Mouse (Mus musculus) CH12.LX (cell line): Measurements from ENCODE around the gene Cnrip1. TPM values are rescaled to one million over a fixed set of nuclear protein-coding genes. Genes with fewer than 3 reads are reported as not detected.

Source experiments
- DNase-seq: peaks from one replicate; pipeline ENCODE4 v3.0.0-alpha.2; 2013; ENCODE audit errors: extremely low read depth
- H3K27ac ChIP-seq: 2 replicates; pipeline ENCODE4 v1.5.1; 2012; ENCODE audit warnings: low read depth, mild to moderate bottlenecking, control low read depth, moderate library complexity; ENCODE audit not compliant: insufficient read depth
- H3K27me3 ChIP-seq: replicated peaks from 2 replicates; pipeline ENCODE3; 2012; ENCODE audit warnings: inconsistent platforms
- H3K36me3 ChIP-seq, 2 experiments: replicated peaks in 1 of 2; 2 replicates each; pipeline versions ENCODE3 to v1.6.1; 2012; ENCODE audit warnings: inconsistent platforms in 1 of 2, low read length in 1 of 2, mild to moderate bottlenecking in 1 of 2, mixed read lengths in 1 of 2, moderate library complexity in 1 of 2; ENCODE audit not compliant: control insufficient read depth in 1 of 2, insufficient read depth in 1 of 2
- H3K4me1 ChIP-seq, 2 experiments: 2 replicates each; pipeline ENCODE4 v1.6.1; 2012; ENCODE audit warnings: inconsistent platforms in 1 of 2, moderate library complexity in 1 of 2; ENCODE audit not compliant: insufficient read depth in 2 of 2, control insufficient read depth in 1 of 2
- H3K4me2 ChIP-seq: 2 replicates; pipeline ENCODE4 v1.6.1; 2012; ENCODE audit warnings: low read depth, mild to moderate bottlenecking, control low read depth; ENCODE audit not compliant: poor library complexity, insufficient read depth, severe bottlenecking
- H3K4me3 ChIP-seq, 3 experiments: fragments of 150-350 bp in 1 of 3; sonication (generic) in 1 of 3; replicated peaks in 1 of 3; 2 replicates each; pipeline versions ENCODE3 to v1.5.1; 2011 to 2012; ENCODE audit warnings: low read depth in 2 of 3, low read length in 2 of 3, mild to moderate bottlenecking in 2 of 3, moderate library complexity in 2 of 3, control low read depth in 1 of 3, improper control_type of control experiment in 1 of 3, inconsistent platforms in 1 of 3, mixed read lengths in 1 of 3; ENCODE audit not compliant: poor library complexity in 1 of 3
- H3K79me2 ChIP-seq: replicated peaks from 2 replicates; pipeline ENCODE4 v1.6.1; 2012; ENCODE audit warnings: mild to moderate bottlenecking, moderate library complexity; ENCODE audit not compliant: control insufficient read depth, poor library complexity, insufficient read depth, severe bottlenecking; ENCODE audit errors: extremely low read depth
- H3K9ac ChIP-seq: 2 replicates; pipeline ENCODE4 v1.6.1; 2012; ENCODE audit warnings: low read depth, mild to moderate bottlenecking, control low read depth, moderate library complexity; ENCODE audit not compliant: insufficient read depth
- H3K9me3 ChIP-seq: replicated peaks from 2 replicates; pipeline ENCODE3; 2012; ENCODE audit warnings: low read length, inconsistent platforms, mixed read lengths
- BHLHE40 ChIP-seq: IDR thresholded peaks from 2 replicates; pipeline ENCODE4 v1.6.1; 2011; ENCODE audit warnings: mild to moderate bottlenecking, low read depth, low read length, improper control_type of control experiment
- CHD1 ChIP-seq: IDR thresholded peaks from 2 replicates; pipeline ENCODE4 v1.6.1; 2012; ENCODE audit warnings: low read depth, low read length, improper control_type of control experiment, inconsistent platforms
- E2F4 ChIP-seq: IDR thresholded peaks from 2 replicates; pipeline ENCODE4 v1.6.1; 2011; ENCODE audit warnings: low read depth, low read length, improper control_type of control experiment; ENCODE audit not compliant: insufficient replicate concordance
- ELF1 ChIP-seq: IDR thresholded peaks from 2 replicates; pipeline ENCODE4 v1.6.1; 2014; ENCODE audit warnings: low read depth, mild to moderate bottlenecking, inconsistent platforms, low read length, improper control_type of control experiment
- ETS1 ChIP-seq: conservative IDR thresholded peaks from 2 replicates; pipeline ENCODE4 v1.6.1; 2012; ENCODE audit warnings: low read depth, mild to moderate bottlenecking, inconsistent platforms, low read length, improper control_type of control experiment, moderate library complexity
- GABPA ChIP-seq: IDR thresholded peaks from 2 replicates; pipeline ENCODE4 v1.6.1; 2012; ENCODE audit warnings: low read depth, low read length, improper control_type of control experiment, inconsistent platforms; ENCODE audit not compliant: insufficient replicate concordance
- HCFC1 ChIP-seq: IDR thresholded peaks from 2 replicates; pipeline ENCODE4 v1.6.1; 2012; ENCODE audit warnings: low read depth, mild to moderate bottlenecking, inconsistent platforms, low read length, improper control_type of control experiment
- IRF4 ChIP-seq: IDR thresholded peaks from 2 replicates; pipeline ENCODE4 v1.6.1; 2014; ENCODE audit warnings: low read depth, mild to moderate bottlenecking, inconsistent platforms, low read length, improper control_type of control experiment
- JUN ChIP-seq: IDR thresholded peaks from 2 replicates; pipeline ENCODE4 v1.6.1; 2011; ENCODE audit warnings: low read depth, mild to moderate bottlenecking, low read length, improper control_type of control experiment, moderate library complexity; ENCODE audit not compliant: insufficient read depth
- JUND ChIP-seq: conservative IDR thresholded peaks from 2 replicates; pipeline ENCODE4 v1.6.1; 2011; ENCODE audit warnings: low read depth, low read length, improper control_type of control experiment
- KAT2A ChIP-seq: IDR thresholded peaks from 2 replicates; pipeline ENCODE4 v1.6.1; 2012; ENCODE audit warnings: low read length, improper control_type of control experiment, inconsistent platforms; ENCODE audit not compliant: insufficient replicate concordance
- MAX ChIP-seq: IDR thresholded peaks from 2 replicates; pipeline ENCODE4 v1.6.1; 2011; ENCODE audit warnings: low read length, improper control_type of control experiment
- MAZ ChIP-seq: IDR thresholded peaks from 2 replicates; pipeline ENCODE4 v1.6.1; 2012; ENCODE audit warnings: low read depth, mild to moderate bottlenecking, inconsistent platforms, low read length, improper control_type of control experiment, moderate library complexity
- MEF2A ChIP-seq: IDR thresholded peaks from 2 replicates; pipeline ENCODE4 v1.6.1; 2014; ENCODE audit warnings: low read depth, mild to moderate bottlenecking, inconsistent platforms, low read length, improper control_type of control experiment, borderline replicate concordance
- MYC ChIP-seq: IDR thresholded peaks from 2 replicates; pipeline ENCODE4 v1.6.1; 2011; ENCODE audit warnings: low read depth, mild to moderate bottlenecking, improper control_type of control experiment, low read length
- NELFE ChIP-seq: IDR thresholded peaks from 2 replicates; pipeline ENCODE4 v1.6.1; 2011; ENCODE audit warnings: low read depth, low read length, improper control_type of control experiment
- NRF1 ChIP-seq: IDR thresholded peaks from 2 replicates; pipeline ENCODE4 v1.6.1; 2014; ENCODE audit warnings: low read depth, mild to moderate bottlenecking, inconsistent platforms, low read length, improper control_type of control experiment, moderate library complexity
- POLR2AphosphoS2 ChIP-seq: IDR thresholded peaks from 2 replicates; pipeline ENCODE4 v1.6.1; 2011; ENCODE audit warnings: low read depth, low read length, improper control_type of control experiment
- RAD21 ChIP-seq: IDR thresholded peaks from 2 replicates; pipeline ENCODE4 v1.6.1; 2011; ENCODE audit warnings: low read depth, mild to moderate bottlenecking, low read length, improper control_type of control experiment, moderate library complexity
- RCOR1 ChIP-seq: conservative IDR thresholded peaks from 2 replicates; pipeline ENCODE4 v1.6.1; 2012; ENCODE audit warnings: low read depth, mild to moderate bottlenecking, inconsistent platforms, low read length, improper control_type of control experiment
- SIN3A ChIP-seq: IDR thresholded peaks from 2 replicates; pipeline ENCODE4 v1.6.1; 2012; ENCODE audit warnings: low read length, improper control_type of control experiment, inconsistent platforms
- SMC3 ChIP-seq: IDR thresholded peaks from 2 replicates; pipeline ENCODE4 v1.6.1; 2011; ENCODE audit warnings: low read depth, low read length, improper control_type of control experiment
- TBP ChIP-seq: conservative IDR thresholded peaks from 2 replicates; pipeline ENCODE4 v1.6.1; 2011; ENCODE audit warnings: low read depth, low read length, improper control_type of control experiment
- TCF12 ChIP-seq: IDR thresholded peaks from 2 replicates; pipeline ENCODE4 v1.6.1; 2014; ENCODE audit warnings: low read depth, mild to moderate bottlenecking, inconsistent platforms, low read length, improper control_type of control experiment
- UBTF ChIP-seq: IDR thresholded peaks from 2 replicates; pipeline ENCODE4 v1.6.1; 2012; ENCODE audit warnings: low read depth, mild to moderate bottlenecking, inconsistent platforms, low read length, improper control_type of control experiment, moderate library complexity
- USF2 ChIP-seq: conservative IDR thresholded peaks from 2 replicates; pipeline ENCODE4 v1.6.1; 2011; ENCODE audit warnings: low read depth, low read length, improper control_type of control experiment
- ZC3H11A ChIP-seq: IDR thresholded peaks from 2 replicates; pipeline ENCODE4 v1.6.1; 2012; ENCODE audit warnings: low read depth, mild to moderate bottlenecking, inconsistent platforms, low read length, improper control_type of control experiment
- ZKSCAN1 ChIP-seq: IDR thresholded peaks from 2 replicates; pipeline ENCODE4 v1.6.1; 2012; ENCODE audit warnings: low read depth, inconsistent platforms, low read length, improper control_type of control experiment, borderline replicate concordance
- ZMIZ1 ChIP-seq: IDR thresholded peaks from 2 replicates; pipeline ENCODE4 v1.6.1; 2012; ENCODE audit warnings: low read depth, mild to moderate bottlenecking, inconsistent platforms, low read length, improper control_type of control experiment
- ZNF384 ChIP-seq: IDR thresholded peaks from 2 replicates; pipeline ENCODE4 v1.6.1; 2012; ENCODE audit warnings: low read depth, low read length, improper control_type of control experiment, inconsistent platforms
- dilution Hi-C: fragments of 300-500 bp; cut with MboI; formaldehyde crosslinking; loops from 2 replicates; pipeline ENCODE4 v1.14.3; 2020; ENCODE audit warnings: low sequenced_read_pairs; ENCODE audit not compliant: extremely low pct_unique_long_range_greater_than_20kb, extremely low pct_ligation_motif_present
- in situ Hi-C: fragments of 300-500 bp; cut with MboI; formaldehyde crosslinking; loops from 3 replicates; pipeline ENCODE4 v1.14.3; 2019; ENCODE audit warnings: low sequenced_read_pairs, low pct_ligation_motif_present, low pct_unique_long_range_greater_than_20kb, mixed read lengths
- polyA plus RNA-seq: library from polyadenylated mRNA; unstranded; fragments of >175 nt; gene quantifications from 2 replicates; pipeline ENCODE4 v1.2.1, GENCODE M21; 2012; ENCODE audit warnings: low read depth; ENCODE audit not compliant: insufficient read length
- total RNA-seq, 2 experiments: library from RNA; depleted of rRNA; stranded (reverse); fragments of 300-350 nt in 1 of 2; fragments of >200 nt in 1 of 2; gene quantifications; 2 replicates each; pipeline ENCODE4 v1.2.3; 2012 to 2014

The Cnrip1 gene
- total and polyA plus RNA-seq, 3 experiments: not detected

DNA sequence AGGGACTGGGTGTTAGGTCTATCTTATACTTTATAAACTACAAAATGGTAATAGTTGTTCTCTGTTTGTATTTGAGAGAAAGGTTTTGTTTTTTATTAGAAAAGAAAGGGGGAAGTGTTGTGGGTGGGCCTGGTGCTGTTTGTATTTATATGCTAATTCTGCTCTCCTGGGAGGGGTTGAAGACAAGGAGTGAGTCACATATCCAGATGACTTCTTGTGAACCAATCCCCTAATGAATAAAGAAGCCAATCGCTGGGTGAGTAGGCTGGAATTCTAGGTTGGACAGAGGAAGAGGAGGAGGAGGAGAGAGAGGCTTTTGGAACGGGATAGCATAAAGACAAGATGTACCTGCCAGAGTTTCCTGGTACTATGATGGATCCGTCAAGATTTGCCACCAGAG is 30.7 kb downstream of the Cnrip1 start:
- H3K79me2 ChIP-seq: no peaks in the 10 kb centered on the region
- dilution Hi-C loops (no loop called here), in situ Hi-C loops (no loop called here)
- no peaks in the 10 kb centered on the region for H3K27me3 ChIP-seq
- H3K4me3 ChIP-seq: no peak overlapping the region
- no peak for TF ChIP-seq BHLHE40
- no peak for TF ChIP-seq ELF1
- no peak for TF ChIP-seq KAT2A
- no peak for TF ChIP-seq TBP
- no peak for TF ChIP-seq RCOR1
- no peak for TF ChIP-seq MEF2A
- TF ChIP-seq RAD21: no peak
- TF ChIP-seq GABPA: no peak
- TF ChIP-seq NELFE: no peak
- TF ChIP-seq POLR2AphosphoS2: no peak
- TF ChIP-seq HCFC1: no peak
- TF ChIP-seq SMC3: no peak
- no peak for TF ChIP-seq TCF12
- no peak for TF ChIP-seq ZC3H11A
- DNase-seq: no peak
- no peak overlapping the region for H3K9ac ChIP-seq
- H3K4me1 ChIP-seq: peaks cover 0 to 11% of the 10 kb centered on the region in 2 experiments; a peak in 2 of 4 replicates
- H3K36me3 ChIP-seq: no peaks in the 10 kb centered on the region
- no peaks in the 10 kb centered on the region for H3K9me3 ChIP-seq
- no peak overlapping the region for H3K27ac ChIP-seq
- H3K4me2 ChIP-seq: no peak overlapping the region

GRCm38 (mm10) chr11:17082953-17083352 is 31.6 kb downstream of the Cnrip1 start:
- no peaks in the 10 kb centered on the region for H3K9me3 ChIP-seq
- H3K9ac ChIP-seq: no peak overlapping the region
- H3K79me2 ChIP-seq: no peaks in the 10 kb centered on the region
- dilution Hi-C loops: no loop called here
- H3K27ac ChIP-seq: no peak overlapping the region
- no peaks in the 10 kb centered on the region for H3K36me3 ChIP-seq
- in situ Hi-C loops: no loop called here
- no peak overlapping the region; the same call in 1 of the 2 replicates for H3K4me2 ChIP-seq
- H3K4me1 ChIP-seq: peaks cover 0 to 11% of the 10 kb centered on the region in 2 experiments; a peak in 2 of 4 replicates
- H3K27me3 ChIP-seq: no peaks in the 10 kb centered on the region
- H3K4me3 ChIP-seq: no peak overlapping the region
- DNase-seq: peak; percentile 58
- TF ChIP-seq NRF1 (no peak), BHLHE40 (peak; percentile 63), TBP (no peak), ZC3H11A (peak; percentile 53; the same call in 1 of the 2 replicates), SIN3A (no peak), E2F4 (no peak), MAX (no peak), JUN (no peak), UBTF (no peak), ZKSCAN1 (no peak), ETS1 (no peak), ELF1 (no peak), ZNF384 (no peak), IRF4 (no peak), TCF12 (0 out of 2 replicates have a peak, but pooled peaks have one; percentile 22), CHD1 (no peak), RCOR1 (no peak), MYC (0 out of 2 replicates have a peak, but pooled peaks have one; percentile 49), GABPA (no peak), RAD21 (peak; percentile 98), MEF2A (no peak), USF2 (no peak), KAT2A (no peak), ZMIZ1 (no peak), SMC3 (peak; percentile 88), HCFC1 (peak; percentile 14; the same call in 1 of the 2 replicates), JUND (no peak), MAZ (no peak)
